Mouse (Mus musculus) right cerebral cortex, adult 18-20 months (tissue): ENCODE results near the gene Sorcs1.
A peak's percentile ranks its signal among the peaks of the same experiment; 100 is the strongest.

ENCODE experiments used
- DNase-seq: peaks from one replicate; pipeline ENCODE4 v3.0.0; 2022; ENCODE audit warnings: mixed read lengths

Sorcs1 gene

DNA sequence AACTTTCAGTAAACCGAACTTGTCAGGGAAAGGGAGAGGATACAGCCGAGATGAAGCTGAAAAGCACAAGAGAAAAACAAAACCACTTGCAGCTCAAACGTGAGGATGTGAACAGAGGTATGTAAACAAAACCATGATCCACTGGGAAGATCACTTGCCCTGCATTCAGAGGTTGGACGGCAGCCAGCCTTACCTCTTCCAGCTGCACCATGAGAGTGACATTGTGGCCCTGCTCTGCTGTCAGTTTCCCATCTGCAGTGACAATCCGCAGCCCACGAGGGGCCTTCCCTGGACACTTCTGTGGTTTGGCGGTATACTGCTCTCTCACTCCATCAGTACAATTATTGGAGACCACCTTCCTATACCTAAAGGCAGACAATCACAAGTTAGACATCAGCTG is 468.0 kb downstream of the Sorcs1 start:
- DNase-seq = no peak

DNA sequence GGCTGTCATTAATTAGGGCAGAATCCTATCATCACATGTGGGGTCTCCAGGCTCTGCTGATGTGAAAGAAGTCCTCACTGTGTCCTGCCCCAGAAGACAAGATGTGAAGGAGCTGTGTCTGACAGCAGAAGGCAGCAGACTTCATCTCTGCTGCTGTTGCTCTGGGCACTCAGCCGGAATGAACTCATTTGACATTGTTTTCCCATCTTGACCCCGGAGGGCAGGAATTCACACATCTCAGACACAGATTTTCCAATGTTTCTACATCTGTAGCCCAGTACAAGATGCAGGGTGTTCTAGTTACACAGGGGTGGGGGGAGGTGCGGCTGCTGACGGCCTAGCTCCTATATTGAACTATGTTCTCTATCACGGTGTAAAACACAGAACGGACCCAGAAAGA is 474.1 kb downstream of the Sorcs1 start:
- no peak for DNase-seq

- no peak for DNase-seq
These were observed 481.9 kb downstream of the Sorcs1 start for GRCm38 (mm10) chr19:50196592-50196991.

GRCm38 (mm10) chr19:50185769-50186715 is 492.4 kb downstream of the Sorcs1 start:
- no peak for DNase-seq

DNA sequence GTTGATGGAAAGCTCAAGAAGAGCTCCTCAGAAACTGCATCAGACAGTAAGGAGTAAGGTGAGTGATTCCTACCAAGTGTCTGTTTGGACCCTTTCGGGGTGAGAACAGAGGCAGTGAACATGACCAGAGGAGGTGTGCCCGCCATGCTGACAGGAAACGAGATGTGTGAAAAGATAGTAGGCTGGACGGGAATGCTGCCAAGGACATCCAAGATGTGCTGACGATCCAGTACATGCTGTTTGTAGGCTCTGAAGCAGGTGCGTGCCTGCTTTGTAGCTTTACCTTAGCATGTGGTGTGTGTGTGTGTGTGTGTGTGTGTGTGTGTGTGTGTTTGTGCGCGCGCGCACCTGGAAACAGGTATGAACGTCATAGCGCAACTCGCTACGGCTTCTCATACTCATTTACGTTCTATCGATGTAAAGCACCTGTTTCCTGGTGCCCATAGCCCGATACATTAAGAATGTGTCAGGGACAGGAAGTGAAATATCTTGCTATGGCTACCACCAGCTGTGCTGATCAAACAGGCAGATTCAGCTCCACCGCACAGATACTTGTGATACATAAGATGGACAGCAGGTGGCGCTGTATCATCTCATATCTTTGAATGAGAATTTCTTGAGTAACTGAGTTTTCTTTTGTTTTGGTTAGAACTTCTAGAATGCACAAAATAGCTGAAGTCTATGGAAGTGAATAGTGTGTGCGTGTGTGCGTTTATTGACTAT is 493.4 kb downstream of the Sorcs1 start:
- DNase-seq = peak; percentile 61

DNA sequence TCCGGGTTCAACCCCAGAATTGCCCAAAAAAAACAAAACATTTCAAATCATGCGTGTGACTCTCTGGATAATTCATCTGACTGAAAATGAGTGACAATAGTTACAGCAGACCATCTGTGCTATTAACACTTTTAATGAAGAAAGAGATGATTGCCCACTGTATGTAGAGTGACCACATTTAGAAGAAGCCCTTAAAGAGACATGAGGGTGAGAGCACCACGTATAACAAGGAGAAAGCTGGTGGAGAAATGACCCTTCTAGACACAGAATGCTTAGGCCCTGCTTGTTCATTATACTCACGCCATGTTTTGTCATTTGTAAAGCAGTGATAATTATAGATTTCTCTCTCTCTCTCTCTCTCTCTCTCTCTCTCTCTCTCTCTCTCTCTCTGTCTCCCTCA is 499.6 kb downstream of the Sorcs1 start:
- no peak for DNase-seq

DNA sequence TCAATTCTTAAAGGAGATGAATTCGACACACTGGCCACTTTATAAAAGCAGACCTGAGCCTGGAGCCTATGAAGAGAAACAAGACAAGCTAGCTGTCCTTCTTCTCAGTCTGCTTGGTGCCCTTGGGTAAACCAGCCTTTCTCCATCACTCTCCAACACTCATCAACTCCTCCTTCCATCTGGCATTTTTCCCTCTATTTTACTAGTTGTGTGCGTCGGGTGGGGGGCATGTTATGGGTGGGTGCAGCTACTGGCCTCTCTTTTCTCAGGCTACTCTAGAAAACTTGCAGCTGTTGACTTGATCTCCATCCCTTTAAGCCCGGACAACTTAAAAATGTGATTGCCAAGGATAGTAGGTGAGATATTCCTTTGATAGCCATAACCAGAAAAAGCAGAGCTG is 500.3 kb downstream of the Sorcs1 start:
- DNase-seq = no peak

DNA sequence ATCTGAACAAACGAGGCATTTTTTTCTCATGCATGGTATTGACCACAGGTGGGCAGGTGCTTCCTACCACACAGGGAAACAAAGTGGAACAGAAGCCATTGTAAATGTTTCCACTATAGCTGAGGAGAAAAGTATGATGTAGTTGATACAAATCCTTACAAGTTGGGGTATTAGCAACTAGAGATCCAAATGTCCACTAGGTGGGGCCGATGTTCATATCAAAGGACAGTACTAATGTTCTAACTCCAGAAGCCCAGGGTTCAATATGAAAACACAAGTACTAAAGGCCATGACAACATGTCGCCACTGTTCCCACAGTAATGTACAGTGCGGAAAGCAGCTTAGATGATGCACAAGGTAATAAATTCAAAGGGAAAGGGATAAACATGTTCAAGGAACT is 506.6 kb downstream of the Sorcs1 start:
- peak; percentile 28 for DNase-seq

GRCm38 (mm10) chr19:50151111-50151510 is 527.3 kb downstream of the Sorcs1 start:
- DNase-seq = no peak

DNA sequence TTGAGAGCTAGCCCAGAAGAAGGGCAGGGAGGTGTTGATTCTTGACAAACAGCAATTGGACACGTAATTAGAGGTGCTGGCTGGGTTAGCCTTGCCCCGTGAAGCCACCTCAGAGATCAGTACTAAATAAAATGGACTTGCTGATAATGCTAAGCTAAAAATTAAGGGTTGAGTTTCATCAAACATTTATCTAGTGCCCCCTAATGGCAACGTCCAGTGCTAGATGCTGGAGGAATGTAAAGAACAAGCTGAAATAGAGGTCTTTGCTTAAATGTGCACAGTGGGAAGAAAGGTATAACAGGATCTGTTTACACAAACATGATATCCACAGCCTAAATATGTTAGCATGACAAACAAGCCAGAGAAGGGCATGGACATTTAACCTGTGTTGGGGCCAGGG is 532.5 kb downstream of the Sorcs1 start:
- no peak for DNase-seq

DNA sequence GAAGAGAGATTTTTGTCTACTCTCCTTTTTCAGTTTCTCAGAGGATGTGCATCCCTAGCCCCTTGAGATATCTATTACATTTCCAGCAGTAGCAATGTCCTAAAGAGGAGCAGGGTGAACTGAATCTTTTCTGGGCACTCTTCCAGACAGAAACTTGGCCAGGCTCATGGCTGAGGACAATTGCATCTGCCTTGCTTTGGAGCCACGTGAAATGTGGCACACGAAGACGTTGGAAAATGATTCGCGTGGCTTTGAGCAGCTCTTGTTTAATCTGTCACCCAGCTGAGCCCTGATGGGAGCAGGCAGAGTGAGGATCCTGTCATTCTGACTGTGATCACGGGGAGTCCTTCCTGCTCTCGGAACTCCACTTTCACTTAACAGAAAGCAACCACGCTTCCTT is 536.6 kb downstream of the Sorcs1 start:
- DNase-seq = peak; percentile 37

- no peak for DNase-seq
These were observed 543.8 kb downstream of the Sorcs1 start for GRCm38 (mm10) chr19:50134656-50135055.

DNA sequence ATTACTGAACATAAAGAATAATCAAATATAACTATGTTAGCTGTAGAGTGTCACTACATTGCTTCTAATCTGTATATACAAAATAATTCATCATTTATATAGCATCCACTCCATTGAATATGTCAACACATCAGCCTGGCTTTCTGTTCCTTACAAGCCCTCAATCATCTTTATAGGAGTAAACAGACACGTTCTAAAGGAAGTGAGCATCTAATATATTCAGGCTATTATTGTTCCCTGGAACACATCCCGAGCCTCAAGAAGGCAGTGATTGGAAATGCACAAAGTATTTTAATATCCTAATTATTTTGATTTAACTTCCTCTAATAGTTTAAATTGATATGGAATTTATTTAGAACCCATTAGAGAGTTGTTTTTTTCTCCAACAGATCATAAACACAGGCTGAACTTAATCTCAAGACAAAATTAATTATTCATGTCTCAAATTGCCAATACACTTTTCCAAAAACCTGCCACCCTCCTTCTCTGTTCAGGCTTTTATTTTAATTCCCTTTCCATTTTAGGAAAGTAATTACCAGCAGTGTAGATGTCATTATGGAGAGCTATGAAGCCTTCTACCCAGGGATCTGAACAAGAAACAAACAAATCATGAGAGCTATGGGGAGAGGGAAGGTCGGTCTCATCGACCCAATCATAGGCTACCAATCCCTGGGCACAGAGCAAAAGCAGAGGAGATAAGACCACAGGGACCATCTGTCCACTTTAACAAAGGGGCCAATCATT is 572.4 kb downstream of the Sorcs1 start:
- no peak for DNase-seq
